Mouse (Mus musculus): ENCODE data around the gene Nectin3.

- TF ChIP-seq CTCF (IDR thresholded peaks at IDR 0.05; ENCODE audit: low read depth): no peak
- no peak for TF ChIP-seq EP300 (IDR thresholded peaks at IDR 0.05; ENCODE audit: low read depth)
These were observed 4.0 kb upstream of the Nectin3 start for GRCm38 (mm10) chr16:46502311-46502710.
